ENCODE assay signal across 30 mouse cellular contexts in genomic region chr9:99471334-99471733, GRCm38 (mm10). TPM values are rescaled to one million over a fixed set of nuclear protein-coding genes. Genes with fewer than 3 reads are reported as not detected.
"Had no signal": no experiment of that assay in that cellular context is flagged by ENCODE, and none has a peak within 500 bp of the region (broad histone marks: within the 10 kb centered on the region; RNA-seq: fewer than 3 reads in every experiment).

No protein-coding gene starts in this region.

- H3K4me2 ChIP-seq: lung, embryonic 15.5 days; midbrain, embryonic 12.5 days; neural tube, embryonic 13.5 days had no signal

- H3K27me3 ChIP-seq: lung, embryonic 15.5 days; midbrain, embryonic 12.5 days; neural tube, embryonic 13.5 days had no signal

- DNase-seq: kidney, adult 18-20 months; kidney, adult 9 months; kidney, postnatal 14 days; kidney, postnatal 4 days; layer of hippocampus, adult 9-11 months; lung, adult 18-20 months; lung, postnatal 10 days; lung, postnatal 36 days; retina, postnatal 1 day; thymus, adult 2 months; thymus, postnatal 14 days; thymus, postnatal 4 days had no signal

- H3K27ac ChIP-seq: liver, embryonic 14.5 days; lung, embryonic 15.5 days; midbrain, embryonic 12.5 days; stomach, postnatal 0 days had no signal

- H3K4me1 ChIP-seq: lung, embryonic 15.5 days; midbrain, embryonic 12.5 days had no signal

- H3K4me3 ChIP-seq: lung, embryonic 15.5 days; midbrain, embryonic 12.5 days; myocyte; neural tube, embryonic 13.5 days had no signal

- H3K9me3 ChIP-seq: lung, embryonic 15.5 days; midbrain, embryonic 12.5 days; neural tube, embryonic 13.5 days had no signal

- ATAC-seq: midbrain, embryonic 16.5 days had no signal

- H3K9ac ChIP-seq: liver, embryonic 14.5 days; lung, embryonic 15.5 days; midbrain, embryonic 12.5 days; neural tube, embryonic 13.5 days had no signal

RNA-seq across cellular contexts. Expression of gene Nme9, which starts 20.1 kb away (rescaled TPM):
- total RNA-seq: left cerebral cortex, adult 18-20 months; left cerebral cortex, postnatal 10 days; left cerebral cortex, postnatal 36 days; liver, adult 2 months; monocyte, adult 5-6 weeks; neutrophil, adult 5-6 weeks had no signal
- polyA plus RNA-seq: kidney, embryonic 16.5 days; limb, embryonic 11.5 days; limb, embryonic 14.5 days; liver, adult 2 months; midbrain, embryonic 12.5 days; myocyte; neural tube, embryonic 13.5 days; stomach, embryonic 14.5 days; stomach, postnatal 0 days had no signal

RNA-seq across cellular contexts. Expression of gene Mras, which starts 34.2 kb away (rescaled TPM):
- total RNA-seq: megakaryocyte-erythroid progenitor cell, adult 5-6 weeks; monocyte, adult 5-6 weeks had no signal
